Mouse (Mus musculus) c-Kit-positive CD71-positive TER-119-negative erythroid progenitor cells, embryonic 14.5 days (primary cell): ENCODE results near the gene Arhgap18.
"Not testable (repeated sequence)": the region's sequence is repeated elsewhere in the genome, so short reads cannot be mapped to it uniquely, and the experiment has no call there.

Experiments used
- DNase-seq: peaks from one replicate; pipeline ENCODE4 v3.0.0-alpha.2; 2013; ENCODE audit warnings: low read depth

Arhgap18 gene

GRCm38 (mm10) chr10:26912112-26912797, 159.0 kb downstream of the Arhgap18 start:
- DNase-seq, result no peak

GRCm38 (mm10) chr10:26912807-26913206, 159.6 kb downstream of the Arhgap18 start:
- DNase-seq, result no peak

- peak; percentile 64 for DNase-seq
These were observed 166.2 kb downstream of the Arhgap18 start for GRCm38 (mm10) chr10:26919307-26919977.

GRCm38 (mm10) chr10:26920383-26920979, 167.3 kb downstream of the Arhgap18 start:
- DNase-seq, result no peak

GRCm38 (mm10) chr10:26936056-26936455, 182.8 kb downstream of the Arhgap18 start:
- DNase-seq, result not testable (repeated sequence)

- not testable (repeated sequence) for DNase-seq
These were observed 185.2 kb downstream of the Arhgap18 start for GRCm38 (mm10) chr10:26938464-26938863.

GRCm38 (mm10) chr10:26939549-26939948, 186.3 kb downstream of the Arhgap18 start:
- DNase-seq, result no peak

GRCm38 (mm10) chr10:26948331-26948730, 195.1 kb downstream of the Arhgap18 start:
- DNase-seq, result no peak

GRCm38 (mm10) chr10:26949667-26950066, 196.4 kb downstream of the Arhgap18 start:
- DNase-seq, result no peak

GRCm38 (mm10) chr10:26950448-26950847, 197.2 kb downstream of the Arhgap18 start:
- no peak for DNase-seq

- no peak for DNase-seq
These were observed 205.3 kb downstream of the Arhgap18 start for GRCm38 (mm10) chr10:26958513-26958912.
